Mouse (Mus musculus) monocyte, adult 2 months (primary cell): ENCODE data around the gene Pde2a.
"Not testable (repeated sequence)": the region's sequence is repeated elsewhere in the genome, so short reads cannot be mapped to it uniquely, and the experiment has no call there.

Experiments
- DNase-seq, 2 experiments: peaks; one replicate each; pipeline ENCODE4 v3.0.0; 2022; ENCODE audit warnings: low spot score in 2 of 2, low read depth in 1 of 2

The Pde2a gene

GRCm38 (mm10) chr7:101555473-101555872, 134.0 kb downstream of the Pde2a start:
- DNase-seq = not testable (repeated sequence)

GRCm38 (mm10) chr7:101557391-101557790, 135.9 kb downstream of the Pde2a start:
- DNase-seq = no peak

- not testable (repeated sequence) for DNase-seq
These were observed 137.9 kb downstream of the Pde2a start for GRCm38 (mm10) chr7:101559393-101559792.
